Mouse (Mus musculus) cerebellum, adult 2 months (tissue): Measurements from ENCODE around the gene Ankrd42.

Source experiments
- CTCF ChIP-seq: fragments of 200-500 bp; IDR thresholded peaks from 2 replicates; pipeline ENCODE4 v1.5.1; 2011; ENCODE audit warnings: low read depth, mild to moderate bottlenecking, control low read depth, low read length, moderate library complexity, borderline replicate concordance; ENCODE audit not compliant: insufficient read depth
- POLR2A ChIP-seq: fragments of 200-500 bp; IDR thresholded peaks from 2 replicates; pipeline ENCODE4 v1.6.1; 2011; ENCODE audit warnings: low read length, control low read depth, borderline replicate concordance; ENCODE audit not compliant: insufficient read depth

DNA sequence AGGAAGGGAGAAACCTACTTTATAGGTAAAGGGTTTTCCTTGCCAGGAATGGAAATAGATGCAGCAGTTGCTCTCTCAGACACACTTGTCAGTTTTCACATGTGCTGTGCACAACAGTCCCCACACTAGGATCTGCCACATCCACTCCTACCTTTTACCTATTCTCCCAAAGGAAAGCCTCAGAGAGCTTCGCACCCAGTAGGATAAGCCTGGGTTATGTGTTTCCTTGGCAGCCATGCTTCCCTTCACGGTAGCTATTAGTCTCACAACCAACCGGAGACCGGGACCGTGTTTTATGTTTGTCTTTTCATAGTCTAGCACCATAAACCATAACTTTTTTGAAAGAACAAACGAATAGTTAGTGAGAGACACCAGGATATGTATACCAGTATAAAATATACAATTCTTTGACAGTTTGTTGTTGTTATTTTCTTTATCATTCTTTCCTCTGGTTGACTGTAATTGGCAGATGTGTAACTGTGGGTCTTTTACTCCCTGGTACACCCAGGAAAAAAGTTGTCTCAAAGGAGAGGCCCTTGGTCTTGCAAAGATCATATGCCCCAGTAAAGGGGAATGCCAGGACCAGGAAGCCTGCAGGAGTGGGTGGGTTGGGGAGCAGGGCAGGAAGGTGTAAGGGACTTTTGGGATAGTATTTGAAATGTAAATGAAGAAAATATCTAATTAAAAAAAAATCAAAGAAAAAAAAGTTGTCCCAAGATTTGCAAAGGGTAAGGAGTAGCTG, 86.5 kb downstream of the Ankrd42 start:
- TF ChIP-seq CTCF = no peak
- no peak for TF ChIP-seq POLR2A
